Mouse (Mus musculus) E14TG2a.4 (cell line): ENCODE results near the gene Taf11.

ENCODE experiments used
- H3K27me3 ChIP-seq: 2 replicates; pipeline ENCODE4 v1.6.1; 2014; ENCODE audit warnings: low read length, control low read depth; ENCODE audit not compliant: insufficient read depth
- H3K36me3 ChIP-seq: 2 replicates; pipeline ENCODE4 v1.6.1; 2014; ENCODE audit warnings: low read length, control low read depth; ENCODE audit not compliant: insufficient read depth
- H3K4me1 ChIP-seq: replicated peaks from 2 replicates; pipeline ENCODE4 v1.6.1; 2014; ENCODE audit warnings: low read depth, low read length, control low read depth
- H3K4me3 ChIP-seq: replicated peaks from 2 replicates; pipeline ENCODE4 v1.5.1; 2014; ENCODE audit warnings: mild to moderate bottlenecking, low read length
- H3K9me3 ChIP-seq: 2 replicates; pipeline ENCODE4 v1.6.1; 2014; ENCODE audit warnings: low read length, control low read depth
- CTCF ChIP-seq: conservative IDR thresholded peaks from 2 replicates; pipeline ENCODE4 v1.5.1; 2014; ENCODE audit warnings: low read length
- NANOG ChIP-seq: IDR thresholded peaks from 2 replicates; pipeline ENCODE4 v1.6.1; 2014; ENCODE audit warnings: borderline replicate concordance, low read length, mixed read lengths
- POU5F1 ChIP-seq: IDR thresholded peaks from 2 replicates; pipeline ENCODE4 v1.6.1; 2014; ENCODE audit warnings: low read length, borderline replicate concordance

Gene Taf11

DNA sequence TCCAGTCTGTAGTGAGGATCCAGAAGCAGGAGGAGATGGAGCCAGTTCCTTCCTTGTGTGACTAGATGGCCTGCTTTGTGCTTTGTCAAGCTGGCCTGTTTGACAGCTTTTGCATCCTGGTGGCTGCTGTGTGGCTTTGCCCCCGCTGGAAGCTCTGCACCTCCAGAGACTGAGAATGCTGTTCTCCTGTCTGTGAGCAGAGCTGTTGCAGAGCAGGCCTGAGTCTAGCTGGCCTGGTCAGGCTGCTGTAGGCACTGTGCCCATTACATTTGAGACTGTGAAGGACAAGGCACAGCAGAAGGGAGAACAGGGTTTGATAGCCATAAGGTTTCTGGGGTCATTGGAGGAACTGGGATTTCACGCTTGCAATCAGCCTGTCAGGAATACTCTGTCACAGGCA, 32.1 kb upstream of the Taf11 start:
- no peaks in the 10 kb centered on the region for H3K27me3 ChIP-seq
- no peaks in the 10 kb centered on the region for H3K36me3 ChIP-seq
- TF ChIP-seq CTCF: no peak
- TF ChIP-seq NANOG: no peak
- no peak for TF ChIP-seq POU5F1
- H3K4me1 ChIP-seq: peaks cover 63% of the 10 kb centered on the region
- 0 out of 2 replicates have a peak overlapping the region, but pooled peaks have one; percentile 45 for H3K4me3 ChIP-seq
- no peaks in the 10 kb centered on the region for H3K9me3 ChIP-seq

DNA sequence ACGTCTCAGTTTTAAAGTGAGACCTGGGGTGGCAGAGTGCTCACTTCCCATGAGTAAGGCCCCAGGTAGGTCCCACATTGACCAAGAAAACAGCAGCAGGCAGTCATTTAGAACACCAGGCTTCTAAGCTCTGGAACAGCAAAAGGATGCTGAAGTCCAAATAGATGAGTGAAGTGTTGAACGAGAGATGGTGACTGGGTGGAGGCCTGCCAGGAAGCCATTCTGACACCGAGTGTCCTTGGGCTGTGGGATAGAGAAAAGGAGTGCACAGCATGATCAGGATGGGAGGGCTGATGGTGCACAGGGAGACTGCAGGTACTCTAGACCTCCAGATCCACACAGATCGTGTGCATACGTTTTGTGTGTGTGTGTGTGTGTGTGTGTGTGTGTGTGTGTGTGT, 31.5 kb upstream of the Taf11 start:
- Histone ChIP-seq H3K27me3 (no peaks in the 10 kb centered on the region), H3K4me3 (0 out of 2 replicates have a peak overlapping the region, but pooled peaks have one; percentile 45), H3K4me1 (peaks cover 67% of the 10 kb centered on the region), H3K9me3 (no peaks in the 10 kb centered on the region), H3K36me3 (no peaks in the 10 kb centered on the region)
- no peak for TF ChIP-seq POU5F1
- TF ChIP-seq CTCF: no peak
- peak; percentile 15; the same call in 1 of the 2 replicates for TF ChIP-seq NANOG

DNA sequence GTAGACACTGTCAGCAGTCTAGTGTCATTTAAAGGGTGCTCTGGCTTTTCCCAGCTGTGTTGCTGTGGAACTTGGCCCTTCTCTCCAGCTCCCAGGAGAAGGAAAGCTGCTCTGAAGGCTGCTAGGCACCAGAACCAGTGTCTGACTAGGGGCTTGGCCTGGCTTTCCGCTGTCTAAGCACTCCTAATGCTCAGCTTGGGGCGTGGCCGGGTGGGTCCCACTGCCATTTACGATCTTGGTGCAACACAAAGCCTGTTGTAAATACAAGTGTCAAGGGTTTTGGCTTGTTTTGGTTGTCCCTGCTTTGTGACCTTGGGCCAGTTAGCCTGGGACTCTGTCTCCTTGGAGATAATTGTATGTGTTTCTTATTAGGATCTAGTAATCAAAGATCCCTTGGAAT, 30.7 kb upstream of the Taf11 start:
- TF ChIP-seq NANOG: no peak
- H3K9me3 ChIP-seq: no peaks in the 10 kb centered on the region
- peak overlapping the region; percentile 45 for H3K4me3 ChIP-seq
- H3K36me3 ChIP-seq: no peaks in the 10 kb centered on the region
- no peaks in the 10 kb centered on the region for H3K27me3 ChIP-seq
- peaks cover 74% of the 10 kb centered on the region for H3K4me1 ChIP-seq

DNA sequence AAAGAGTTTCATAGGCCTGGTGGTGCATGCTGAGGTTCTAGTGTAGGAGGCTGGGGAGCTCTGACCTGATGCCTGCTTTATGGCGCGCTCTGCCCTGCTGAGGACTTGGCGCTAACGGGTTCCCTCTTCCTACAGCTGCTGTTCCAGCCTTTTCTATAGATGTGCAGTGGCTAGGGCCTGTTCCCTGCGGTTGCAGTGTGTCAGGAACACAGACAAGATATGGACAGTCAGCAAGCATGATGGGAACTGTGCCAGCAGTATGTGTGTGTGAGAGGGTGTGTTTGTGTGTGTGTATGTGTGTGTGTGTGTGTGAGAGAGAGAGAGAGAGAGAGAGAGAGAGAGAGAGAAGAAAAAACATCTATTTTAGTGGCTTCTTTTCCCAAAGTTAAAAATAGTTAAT, 29.4 kb upstream of the Taf11 start:
- no peaks in the 10 kb centered on the region for H3K9me3 ChIP-seq
- H3K27me3 ChIP-seq: no peaks in the 10 kb centered on the region
- no peaks in the 10 kb centered on the region for H3K36me3 ChIP-seq
- H3K4me1 ChIP-seq: peaks cover 77% of the 10 kb centered on the region
- TF ChIP-seq POU5F1: no peak
- no peak for TF ChIP-seq CTCF
- TF ChIP-seq NANOG: no peak
- no peak overlapping the region for H3K4me3 ChIP-seq

DNA sequence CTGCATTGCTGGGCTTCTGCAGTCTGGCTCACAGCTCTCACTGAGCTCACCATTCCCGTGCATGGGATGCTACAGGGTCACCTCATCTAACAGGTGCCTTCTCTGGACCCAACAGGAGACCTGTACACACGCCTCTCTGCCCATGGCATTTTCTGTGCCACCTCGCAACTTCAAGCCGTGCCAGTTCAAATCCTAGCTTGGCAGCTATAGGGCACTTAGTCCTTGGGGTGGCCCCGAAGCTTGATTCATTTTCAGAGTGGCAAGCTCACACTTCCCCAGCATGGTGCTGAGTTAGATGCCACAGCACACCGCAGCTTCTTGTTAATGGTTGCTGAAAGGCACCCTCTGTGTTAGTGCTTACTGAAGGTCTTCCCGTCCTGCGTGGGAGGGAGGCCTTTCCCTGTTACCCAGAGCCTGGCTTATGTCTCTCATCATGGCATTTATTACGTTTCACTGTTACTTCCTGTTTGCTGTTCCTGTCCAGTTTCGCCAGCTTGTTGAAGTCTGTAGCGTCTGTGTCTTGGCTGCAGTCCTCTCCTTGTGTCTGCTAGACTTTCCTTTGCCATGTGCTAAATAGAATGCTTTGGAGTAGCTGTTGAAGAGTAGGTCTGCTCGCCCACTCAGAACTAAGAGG, 28.6 kb upstream of the Taf11 start:
- no peak for TF ChIP-seq NANOG
- TF ChIP-seq CTCF: no peak
- TF ChIP-seq POU5F1: no peak
- Histone ChIP-seq H3K27me3 (no peaks in the 10 kb centered on the region), H3K4me3 (no peak overlapping the region), H3K9me3 (no peaks in the 10 kb centered on the region), H3K4me1 (peaks cover 78% of the 10 kb centered on the region), H3K36me3 (no peaks in the 10 kb centered on the region)

DNA sequence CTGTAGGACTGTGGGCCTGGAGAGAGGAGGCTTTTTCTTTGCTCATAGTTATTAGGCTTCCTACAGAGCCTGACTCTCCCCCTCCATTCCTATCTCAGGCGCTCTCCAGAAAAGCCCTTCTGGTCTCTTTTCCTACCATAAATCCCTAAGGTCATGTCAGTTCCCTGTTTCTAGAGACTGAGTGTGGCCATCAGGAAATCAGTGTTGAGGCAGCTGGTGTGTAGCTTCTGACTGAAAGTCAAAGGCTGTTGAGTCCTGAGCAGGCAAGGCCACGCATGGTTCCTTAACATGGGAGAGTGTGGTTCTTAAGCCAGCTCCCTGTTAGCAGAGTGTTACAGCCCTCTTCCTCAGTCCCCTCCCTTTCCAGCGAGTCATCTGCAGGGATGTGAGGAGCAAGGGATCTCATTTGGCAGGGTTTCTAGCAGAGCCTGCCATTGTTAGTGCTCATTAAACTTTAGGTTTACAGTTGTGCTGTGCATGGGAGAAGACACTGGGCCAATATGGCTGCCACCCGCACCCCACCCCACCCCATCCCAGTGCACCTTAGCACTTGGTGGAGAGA, 27.5 kb upstream of the Taf11 start:
- peaks cover 77% of the 10 kb centered on the region for H3K4me1 ChIP-seq
- no peaks in the 10 kb centered on the region for H3K9me3 ChIP-seq
- H3K4me3 ChIP-seq: no peak overlapping the region
- no peaks in the 10 kb centered on the region for H3K27me3 ChIP-seq
- TF ChIP-seq NANOG (no peak), POU5F1 (no peak), CTCF (no peak)
- H3K36me3 ChIP-seq: no peaks in the 10 kb centered on the region

DNA sequence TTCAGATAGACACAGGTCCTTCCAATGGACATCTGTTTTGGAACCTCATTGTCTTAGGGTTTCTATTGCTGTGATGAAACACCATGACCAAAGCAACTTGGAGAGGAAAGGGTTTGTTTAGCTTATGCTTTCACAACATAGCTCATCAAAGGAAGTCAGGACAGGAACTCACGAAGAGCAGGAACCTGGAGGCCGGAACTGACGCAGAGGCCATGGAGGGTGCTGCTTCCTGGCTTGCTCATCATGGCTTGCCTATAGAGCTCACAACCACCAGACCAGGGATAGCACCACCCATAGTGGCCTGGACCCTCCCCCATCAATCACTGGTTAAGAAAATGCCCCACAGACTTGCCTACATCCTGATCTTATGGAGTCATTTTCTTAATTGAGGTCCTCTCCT, 25.4 kb upstream of the Taf11 start:
- Histone ChIP-seq H3K4me3 (no peak overlapping the region), H3K36me3 (no peaks in the 10 kb centered on the region), H3K4me1 (peaks cover 59% of the 10 kb centered on the region), H3K27me3 (no peaks in the 10 kb centered on the region), H3K9me3 (no peaks in the 10 kb centered on the region)
- TF ChIP-seq POU5F1: no peak
- TF ChIP-seq NANOG: no peak

DNA sequence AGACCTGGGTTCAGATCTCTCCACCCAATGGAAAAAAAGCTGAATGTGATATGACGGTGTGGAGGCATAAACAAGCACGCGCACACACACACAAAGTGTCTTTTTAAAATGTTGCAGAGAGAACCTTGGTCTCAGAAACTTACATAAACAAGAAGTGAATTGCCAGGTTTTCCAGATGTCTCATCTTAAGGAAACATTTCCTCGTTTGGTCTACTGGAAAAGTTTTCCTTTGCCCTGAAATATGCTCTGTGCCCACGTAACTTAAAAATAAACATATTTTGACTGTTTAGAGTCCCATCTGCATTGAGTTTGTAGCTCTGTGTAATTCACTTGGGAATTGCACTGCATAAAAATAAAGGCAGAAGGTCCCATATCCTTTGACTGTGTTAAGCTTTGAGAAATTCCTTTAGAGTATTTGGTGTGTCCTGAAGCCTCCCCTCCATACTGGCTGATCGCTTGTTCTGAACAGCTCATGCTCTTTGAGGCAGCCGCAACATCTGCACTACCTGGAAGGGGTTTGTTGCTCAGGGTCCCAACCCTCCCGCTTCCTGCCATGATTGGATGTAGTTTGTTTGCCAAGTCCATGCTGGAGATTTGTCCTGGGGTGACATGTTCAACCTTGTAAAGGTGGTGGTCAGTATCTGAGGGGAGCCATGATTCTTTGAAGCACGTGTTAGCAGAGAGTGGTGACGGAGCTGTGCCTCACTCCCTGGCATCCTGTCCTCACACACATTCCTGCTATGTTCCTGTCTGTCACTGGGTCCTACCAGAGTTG, 24.7 kb upstream of the Taf11 start:
- TF ChIP-seq CTCF: no peak
- H3K27me3 ChIP-seq: no peaks in the 10 kb centered on the region

More for the DNA sequence above, 24.7 kb upstream of the Taf11 start:
- Histone ChIP-seq H3K4me1 (peaks cover 52% of the 10 kb centered on the region), H3K4me3 (no peak overlapping the region), H3K36me3 (no peaks in the 10 kb centered on the region), H3K9me3 (no peaks in the 10 kb centered on the region)
